ENCODE assay signal across 8 mouse cellular contexts in genomic region chr3:116808507-116809217, GRCm38 (mm10). TPM values are rescaled to one million over a fixed set of nuclear protein-coding genes. Genes with fewer than 3 reads are reported as not detected.
DNase-seq lines count a peak whose midpoint lies in the region; ATAC-seq and TF ChIP-seq lines count a peak whose summit lies in the region.

No protein-coding gene starts in this region.

- no peak for TF ChIP-seq POLR2A in cortical plate, adult 2 months (IDR thresholded peaks at IDR 0.05; ENCODE audit: extremely low read depth, insufficient read depth, low read length)
- no peak for TF ChIP-seq POLR2A in liver, adult 2 months (IDR thresholded peaks at IDR 0.05; ENCODE audit: extremely low read depth, insufficient read depth, low read length)

- H3K27me3 ChIP-seq in heart, embryonic 14.5 days (ENCODE audit: control insufficient read depth, insufficient read depth, low read length): no peaks in the 10 kb centered on the region
- H3K27me3 ChIP-seq in liver, adult 2 months (ENCODE audit: control insufficient read depth, insufficient read depth, low read length): no peaks in the 10 kb centered on the region
- H3K27me3 ChIP-seq in midbrain, postnatal 0 days (ENCODE audit: insufficient read depth, low read length): no peaks in the 10 kb centered on the region

- WGBS in heart, embryonic 14.5 days: 58% methylated on average over 10 of the region's 10 CpGs
- 54% methylated on average over 10 of the region's 10 CpGs for WGBS in liver, adult 2 months
- 58% methylated on average over 10 of the region's 10 CpGs for WGBS in midbrain, postnatal 0 days

- H3K79me2 ChIP-seq in liver, adult 2 months (ENCODE audit: control insufficient read depth, insufficient read depth, low read length): peaks cover 6% of the 10 kb centered on the region; the same call in 1 of the 2 replicates

- DNase-seq in ovary, postnatal 36 days (ENCODE audit: low spot score): peak; percentile 26
- DNase-seq in ovary, adult 18-20 months (ENCODE audit: low spot score): no peak
- DNase-seq in liver, adult 2 months (ENCODE audit: extremely low read depth, low read depth, low spot score): no peak
- no peak for DNase-seq in midbrain, postnatal 0 days (ENCODE audit: low spot score)
- no peak for DNase-seq in retina, embryonic 14.5 days (ENCODE audit: low spot score)
- DNase-seq in urinary bladder, adult 18-20 months (ENCODE audit: low spot score in 2 of 2): no peak

- peaks cover 2% of the 10 kb centered on the region; the same call in 1 of the 2 replicates for H3K4me1 ChIP-seq in cortical plate, adult 2 months (ENCODE audit: control insufficient read depth, insufficient read depth, low read length)
- H3K4me1 ChIP-seq in heart, embryonic 14.5 days (ENCODE audit: control insufficient read depth in 2 of 2, insufficient read depth in 2 of 2, low read length in 2 of 2): peaks cover 3 to 19% of the 10 kb centered on the region in 2 experiments
- H3K4me1 ChIP-seq in liver, adult 2 months (ENCODE audit: control insufficient read depth, insufficient read depth, low read length): peaks cover 12% of the 10 kb centered on the region
- H3K4me1 ChIP-seq in midbrain, postnatal 0 days (ENCODE audit: insufficient read depth, low read length): 0 out of 2 replicates have a peak, but pooled peaks cover 4% of the 10 kb centered on the region

- H3K9me3 ChIP-seq in heart, embryonic 14.5 days (ENCODE audit: control insufficient read depth, low read length): no peaks in the 10 kb centered on the region
- no peaks in the 10 kb centered on the region for H3K9me3 ChIP-seq in midbrain, postnatal 0 days (ENCODE audit: low read length)

- H3K36me3 ChIP-seq in heart, embryonic 14.5 days (ENCODE audit: control insufficient read depth, insufficient read depth, low read length): peaks cover 18% of the 10 kb centered on the region
- H3K36me3 ChIP-seq in liver, adult 2 months (ENCODE audit: control insufficient read depth, insufficient read depth, low read length): no peaks in the 10 kb centered on the region
- no peaks in the 10 kb centered on the region for H3K36me3 ChIP-seq in midbrain, postnatal 0 days (ENCODE audit: insufficient read depth, low read length)

- peak overlapping the region; percentile 67 for H3K4me2 ChIP-seq in heart, embryonic 14.5 days (ENCODE audit: low read length)
- peak overlapping the region; percentile 64 for H3K4me2 ChIP-seq in midbrain, postnatal 0 days (ENCODE audit: low read depth, low read length, poor library complexity, severe bottlenecking)

- TF ChIP-seq CTCF in cortical plate, adult 2 months (IDR thresholded peaks at IDR 0.05; ENCODE audit: extremely low read depth, insufficient read depth, low read length): no peak
- TF ChIP-seq CTCF in liver, adult 2 months (IDR thresholded peaks at IDR 0.05; ENCODE audit: low read depth, low read length): no peak
- TF ChIP-seq CTCF in midbrain, postnatal 0 days (IDR thresholded peaks at IDR 0.05): no peak

- peak overlapping the region; percentile 90 for H3K9ac ChIP-seq in heart, embryonic 14.5 days (ENCODE audit: low read length)
- H3K9ac ChIP-seq in liver, adult 2 months (ENCODE audit: low read depth, low read length): peak overlapping the region; percentile 72
- peak overlapping the region; percentile 87 for H3K9ac ChIP-seq in midbrain, postnatal 0 days (replicated peaks; ENCODE audit: low read length, poor library complexity, severe bottlenecking)

- peak; percentile 9; the same call in 1 of the 2 replicates for ATAC-seq in heart, embryonic 14.5 days (ENCODE audit: insufficient number of reproducible peaks, insufficient read depth, low FRiP score, low read depth)
- peak; percentile 49 for ATAC-seq in midbrain, postnatal 0 days (ENCODE audit: low FRiP score)

- H3K27ac ChIP-seq in cortical plate, adult 2 months (ENCODE audit: insufficient read depth, low read length): 0 out of 2 replicates have a peak overlapping the region, but pooled peaks have one; percentile 1
- peak overlapping the region; percentile 85 to 100 for H3K27ac ChIP-seq in heart, embryonic 14.5 days (replicated peaks in 1 of 2; ENCODE audit: control insufficient read depth in 1 of 2, insufficient read depth in 1 of 2, low read depth in 2 of 2, low read length in 2 of 2)
- peak overlapping the region; percentile 83 for H3K27ac ChIP-seq in liver, adult 2 months (replicated peaks; ENCODE audit: insufficient read depth, low read depth, low read length)
- peak overlapping the region; percentile 90 for H3K27ac ChIP-seq in midbrain, postnatal 0 days (ENCODE audit: low read depth, low read length)

- H3K4me3 ChIP-seq in cortical plate, adult 2 months (ENCODE audit: insufficient read depth, low read length): peak overlapping the region; percentile 86
- H3K4me3 ChIP-seq in heart, embryonic 14.5 days (ENCODE audit: control insufficient read depth in 1 of 2, insufficient read depth in 1 of 2, low read depth in 1 of 2, low read length in 2 of 2): peak overlapping the region; percentile 68 to 75
- H3K4me3 ChIP-seq in liver, adult 2 months (ENCODE audit: insufficient read depth, low read depth, low read length): peak overlapping the region; percentile 79
- H3K4me3 ChIP-seq in midbrain, postnatal 0 days (ENCODE audit: low read depth, low read length): peak overlapping the region; percentile 85

RNA-seq across cellular contexts. Expression of gene Agl, which starts 0.7 kb away (rescaled TPM):
- 16.3 and 16.7 TPM in 2 replicates for polyA plus RNA-seq in cortical plate, adult 2 months (2012; rRNA removed)
- 121 and 135 TPM in 2 replicates for polyA plus RNA-seq in heart, embryonic 14.5 days (2014; fragmentation: Nextera tagmentation; extraction: Ambion mirVana)
- 33.7 and 38.5 TPM in 2 replicates for total RNA-seq in liver, adult 2 months (2014; rRNA removed)
- polyA plus RNA-seq in liver, adult 2 months (2012; rRNA removed): 12.0 and 12.1 TPM in 2 replicates
- total RNA-seq in midbrain, postnatal 0 days (2014; rRNA removed): 18.9 and 19.6 TPM in 2 replicates
- polyA plus RNA-seq in midbrain, postnatal 0 days (2015; fragmentation: Nextera tagmentation; extraction: Ambion mirVana): 8.9 and 12.5 TPM in 2 replicates

RNA-seq across cellular contexts. Expression of gene Frrs1, which starts 50.6 kb away (rescaled TPM):
- 1.1 and 1.7 TPM in 2 replicates for polyA plus RNA-seq in cortical plate, adult 2 months (2012; rRNA removed)
- polyA plus RNA-seq in heart, embryonic 14.5 days (2014; fragmentation: Nextera tagmentation; extraction: Ambion mirVana): 20.7 and 24.7 TPM in 2 replicates
- total RNA-seq in liver, adult 2 months (2014; rRNA removed): 14.4 and 22.4 TPM in 2 replicates
- polyA plus RNA-seq in liver, adult 2 months (2012; rRNA removed): 21.6 and 39.7 TPM in 2 replicates
- total RNA-seq in midbrain, postnatal 0 days (2014; rRNA removed): 3.8 and 7.3 TPM in 2 replicates
- 5.6 and 7.0 TPM in 2 replicates for polyA plus RNA-seq in midbrain, postnatal 0 days (2015; fragmentation: Nextera tagmentation; extraction: Ambion mirVana)

Comparison
In these comparisons a context has a peak if more than half of its experiments do, and no peak if none do; other contexts are left out.
1. H3K27ac ChIP-seq: peak in every context shown above with its lines; median percentile 92 in heart, embryonic 14.5 days; 90 in midbrain, postnatal 0 days; 83 in liver, adult 2 months; 1 in cortical plate, adult 2 months.